Mouse (Mus musculus): Measurements from ENCODE around the gene Myo1c.

The Myo1c gene

GRCm38 (mm10) chr11:75713949-75714348 lies 63.6 kb downstream of the Myo1c start:
- DNase-seq (ENCODE audit: inconsistent ontology term): no peak

- DNase-seq (ENCODE audit: inconsistent ontology term): no peak
Measured at GRCm38 (mm10) chr11:75715556-75715955, 65.3 kb downstream of the Myo1c start.

GRCm38 (mm10) chr11:75716661-75717325 lies 66.5 kb downstream of the Myo1c start:
- DNase-seq (ENCODE audit: inconsistent ontology term): no peak

DNA sequence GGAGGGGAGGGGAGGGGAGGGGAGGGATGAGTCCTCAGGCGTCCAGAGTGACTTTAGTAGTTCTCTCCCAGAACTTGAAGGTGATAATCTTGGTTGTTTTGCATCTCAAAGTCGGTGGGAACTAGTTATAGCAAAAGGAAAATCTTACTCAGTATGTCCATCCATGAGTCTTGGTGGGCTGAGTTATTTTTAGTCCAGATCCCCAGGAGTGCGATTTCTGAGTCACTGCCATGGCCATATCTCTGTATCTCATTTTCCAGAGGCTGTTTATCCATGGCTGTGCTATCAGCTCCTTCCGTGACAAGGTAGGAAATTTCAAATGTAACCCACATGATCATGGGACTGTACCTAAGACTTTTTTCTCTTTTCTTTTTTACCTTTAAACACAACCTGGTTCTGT lies 72.0 kb downstream of the Myo1c start:
- no peak for DNase-seq (ENCODE audit: inconsistent ontology term)
